Mouse (Mus musculus) ovary, postnatal 14 days (tissue): ENCODE measurements around the gene Rps3a1.
A peak's percentile ranks its signal among the peaks of the same experiment; 100 is the strongest.

Experiments
- DNase-seq: peaks from one replicate; pipeline ENCODE4 v3.0.0; 2022; ENCODE audit warnings: low spot score

Gene Rps3a1

DNA sequence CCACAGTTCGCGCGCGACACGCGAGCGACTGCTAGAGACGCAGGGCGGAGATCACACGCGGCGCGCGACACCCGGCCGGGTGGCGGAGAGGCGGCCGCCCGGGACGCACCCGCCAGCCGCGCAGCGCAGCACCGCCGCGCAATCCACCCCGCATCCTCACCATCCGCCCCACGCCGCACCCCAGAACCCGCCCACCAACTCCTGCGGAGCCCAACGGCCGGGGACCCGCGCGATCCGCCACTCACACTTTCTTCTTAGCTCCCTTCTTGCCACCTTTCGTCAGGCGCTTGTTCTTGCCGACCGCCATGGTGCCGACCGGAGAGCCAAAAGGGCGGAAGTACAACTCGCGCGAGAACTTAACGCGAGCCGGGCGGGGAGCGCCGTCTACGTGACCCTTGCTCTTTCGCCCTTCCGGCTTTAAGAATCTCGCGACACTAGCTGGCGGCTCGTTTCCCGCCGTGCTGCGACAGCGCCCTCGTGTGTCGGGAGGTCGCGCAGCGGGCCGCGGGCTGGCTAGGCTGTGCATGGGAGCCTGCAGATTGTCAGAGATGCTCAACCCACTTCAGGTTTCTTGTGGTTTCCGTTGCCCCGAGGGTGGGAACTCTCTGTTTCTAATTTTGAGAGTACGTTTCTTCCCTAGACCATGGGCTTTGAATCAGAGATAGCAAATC is at the start of gene Rps3a1:
Rps3a1 (minus strand) TSS at position 440 of the 671 bp plus-strand sequence.
- peak; percentile 100 for DNase-seq

DNA sequence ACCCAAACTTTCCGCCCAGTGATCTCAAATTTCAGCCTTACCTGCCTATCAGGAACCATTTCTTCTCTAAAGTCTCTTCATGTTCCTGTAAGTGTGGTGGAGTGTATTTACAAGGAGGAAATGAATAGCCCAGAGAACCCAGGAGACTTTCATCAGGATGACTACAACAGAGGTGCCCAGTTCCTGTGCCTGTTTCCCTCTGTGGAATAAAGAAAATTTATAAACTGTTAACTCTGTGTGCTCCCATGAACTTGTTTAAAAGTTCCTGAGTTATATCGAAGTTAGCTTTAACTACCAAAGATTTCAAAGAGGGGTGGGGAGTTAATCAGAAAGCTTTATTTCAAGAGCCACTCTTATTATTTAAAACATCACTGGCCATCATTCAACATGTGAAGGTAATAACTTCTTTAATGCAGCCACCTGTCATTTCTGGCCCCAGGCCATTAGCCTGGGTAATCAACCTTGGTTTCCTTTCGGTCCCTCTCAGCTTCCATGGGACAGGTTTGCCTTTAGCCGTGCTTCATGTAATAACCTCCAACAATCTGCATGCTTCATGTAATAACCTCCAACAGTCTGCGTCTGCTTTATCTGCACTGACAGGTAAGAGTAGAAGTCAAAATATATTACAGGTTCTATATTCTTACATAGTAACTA is 45.4 kb upstream of the Rps3a1 start:
- no peak for DNase-seq

DNA sequence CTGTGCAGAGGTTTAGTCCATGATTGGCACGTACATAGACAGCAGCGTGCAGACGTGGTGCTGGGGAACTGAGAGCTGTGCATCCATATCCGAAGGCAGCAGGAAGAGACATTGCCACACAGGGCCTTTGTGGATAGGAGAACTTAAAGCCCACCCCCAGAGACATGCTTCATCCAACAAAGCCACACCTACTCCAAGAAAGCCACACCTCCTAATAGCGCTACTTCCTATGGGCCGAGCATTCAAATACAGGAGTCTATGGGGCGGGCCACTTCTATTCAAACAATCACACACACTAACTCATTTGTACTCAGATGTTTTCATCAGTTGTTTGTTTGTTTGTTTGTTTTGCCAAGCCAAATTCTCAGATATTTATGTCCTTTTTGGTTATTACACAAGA is 42.0 kb upstream of the Rps3a1 start:
- no peak for DNase-seq

DNA sequence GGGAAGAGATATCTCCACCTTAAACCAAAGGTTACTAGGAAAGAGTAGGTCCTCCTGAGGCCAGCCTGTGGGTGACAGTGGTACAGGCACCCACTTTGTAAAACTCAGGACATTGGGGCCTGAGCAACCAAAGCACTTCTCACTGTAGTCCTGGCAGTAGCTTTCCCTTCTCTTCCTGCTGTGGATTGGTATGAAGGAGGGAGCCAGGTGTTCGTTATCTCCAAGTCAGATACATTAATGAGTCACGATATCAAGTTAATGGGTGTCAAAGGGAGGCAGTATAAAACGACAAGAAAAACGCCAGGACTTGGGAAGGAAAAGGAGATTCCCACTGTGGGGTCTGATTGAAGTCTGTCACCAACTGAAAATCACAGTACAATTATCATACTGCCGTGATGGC is 38.6 kb upstream of the Rps3a1 start:
- no peak for DNase-seq

DNA sequence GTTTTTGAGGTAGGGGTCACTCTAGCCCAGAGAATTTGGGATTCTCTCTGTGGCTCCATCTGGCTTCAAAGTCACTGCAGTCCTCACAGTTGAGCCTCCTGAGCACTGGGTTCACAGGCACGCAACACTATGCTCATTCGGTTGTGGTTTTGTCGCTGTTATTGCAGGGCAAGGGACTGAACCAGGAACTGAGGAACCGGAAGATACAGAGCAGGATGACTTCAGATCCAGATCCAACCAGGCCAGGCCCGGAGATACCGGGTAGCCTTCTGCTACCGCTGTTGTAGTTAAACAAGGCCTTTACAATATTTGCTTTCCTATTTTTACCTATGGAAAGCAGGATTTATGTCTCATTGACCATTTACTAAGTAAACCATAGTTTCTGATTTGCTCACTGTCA is 37.2 kb upstream of the Rps3a1 start:
- DNase-seq = no peak

DNA sequence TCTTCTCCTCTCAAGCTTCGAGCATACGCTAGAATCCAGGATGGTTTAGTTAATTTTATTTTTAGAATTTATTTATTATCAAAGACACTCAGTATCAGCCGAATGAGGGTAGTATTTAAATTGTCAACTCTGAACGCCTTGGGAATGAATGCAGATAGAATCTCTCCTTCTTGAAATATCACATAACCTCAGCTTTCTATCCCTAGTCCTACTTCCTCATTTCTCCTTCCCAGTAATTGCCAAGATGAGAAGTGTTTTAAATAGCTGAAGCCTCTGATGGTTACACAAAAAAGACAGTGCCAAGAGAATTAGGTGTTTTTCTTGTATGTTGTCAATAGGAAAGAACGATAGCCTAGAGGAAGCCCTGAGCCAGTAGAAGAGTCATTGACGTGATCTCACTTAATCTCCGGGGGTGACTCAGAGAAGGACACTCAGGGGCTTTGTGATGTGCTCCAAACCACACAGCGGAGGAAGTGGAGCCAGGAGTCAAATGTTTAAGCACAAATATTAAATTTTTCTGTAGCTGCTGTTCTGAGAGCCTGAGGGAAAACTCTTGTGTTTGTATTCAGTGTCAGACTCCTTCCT is 26.4 kb upstream of the Rps3a1 start:
- no peak for DNase-seq

DNA sequence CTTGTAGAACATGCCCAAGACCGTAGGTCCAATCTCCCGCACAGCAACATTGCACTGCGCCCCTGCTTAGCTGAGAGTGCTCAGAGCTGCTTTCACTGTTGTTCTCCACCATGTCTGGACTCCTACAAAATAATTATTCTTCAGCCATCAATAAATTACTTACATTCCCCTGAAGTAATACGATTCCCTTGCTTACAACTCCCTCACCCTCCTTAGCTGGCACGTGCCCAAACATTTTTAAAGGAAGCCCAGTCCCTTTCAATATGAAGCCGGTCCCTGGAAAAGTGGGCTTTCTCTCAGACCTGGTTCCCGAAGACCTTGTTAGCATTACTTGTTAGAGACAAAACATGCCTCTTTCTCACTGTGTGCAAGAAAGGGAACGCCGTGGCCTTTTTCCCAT is 7.0 kb upstream of the Rps3a1 start:
- DNase-seq = no peak

DNA sequence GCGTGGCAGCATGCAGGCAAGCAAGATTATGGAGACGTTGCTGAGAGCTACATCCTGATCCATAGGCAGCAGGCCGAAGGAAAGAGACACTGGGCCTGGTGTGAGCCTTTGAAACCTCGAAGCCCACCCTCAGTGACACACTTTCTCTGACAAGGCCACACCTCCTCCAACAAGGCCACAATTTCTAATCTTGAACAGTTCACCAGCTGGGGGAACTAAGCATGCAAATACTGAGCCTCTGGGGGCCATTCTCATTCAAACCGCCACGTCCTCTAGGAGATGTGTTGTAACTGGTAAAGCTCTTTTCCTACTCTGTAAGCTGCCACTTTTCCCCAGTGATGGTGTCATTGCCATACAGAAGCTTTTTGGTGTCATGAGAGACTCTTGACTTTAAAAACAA is 6.6 kb upstream of the Rps3a1 start:
- no peak for DNase-seq

DNA sequence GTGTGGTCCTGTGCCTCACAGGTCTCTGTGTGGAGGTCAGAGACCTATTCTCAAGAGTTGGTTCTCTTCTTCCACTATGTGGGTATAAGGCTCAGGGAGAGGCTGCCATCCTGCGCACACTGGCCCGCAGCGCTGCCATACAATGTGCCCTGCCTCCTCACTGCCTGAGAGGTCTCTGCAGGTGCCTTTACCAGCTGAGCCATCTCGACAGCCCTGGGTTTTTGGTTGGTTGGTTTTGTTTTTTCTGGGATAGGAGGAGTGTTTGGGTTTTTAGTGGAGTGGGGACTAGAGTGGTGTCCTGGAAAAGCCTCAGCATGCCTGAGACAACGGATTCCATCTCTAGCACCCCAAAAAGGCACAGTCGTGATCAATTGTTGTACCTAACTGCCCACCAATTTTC is 841 bp upstream of the Rps3a1 start:
- DNase-seq = no peak

DNA sequence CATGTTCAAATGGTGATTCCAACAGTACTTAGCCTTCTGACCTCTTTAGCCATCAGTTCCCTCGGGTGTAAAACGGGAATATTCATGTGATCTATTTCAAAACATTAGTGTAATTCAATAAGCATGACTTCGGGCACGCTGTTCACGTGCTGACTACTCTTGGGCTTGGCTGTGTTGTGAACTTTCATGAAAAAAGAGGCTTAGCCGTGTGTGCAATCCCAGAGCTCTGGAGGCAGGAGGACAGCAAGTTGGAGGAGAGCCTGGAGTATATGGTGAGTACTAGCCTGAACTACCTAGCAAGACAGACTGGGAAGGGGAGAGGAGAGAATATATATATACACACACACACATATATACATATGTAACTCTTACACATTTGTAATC is 424 bp upstream of the Rps3a1 start:
- no peak for DNase-seq

DNA sequence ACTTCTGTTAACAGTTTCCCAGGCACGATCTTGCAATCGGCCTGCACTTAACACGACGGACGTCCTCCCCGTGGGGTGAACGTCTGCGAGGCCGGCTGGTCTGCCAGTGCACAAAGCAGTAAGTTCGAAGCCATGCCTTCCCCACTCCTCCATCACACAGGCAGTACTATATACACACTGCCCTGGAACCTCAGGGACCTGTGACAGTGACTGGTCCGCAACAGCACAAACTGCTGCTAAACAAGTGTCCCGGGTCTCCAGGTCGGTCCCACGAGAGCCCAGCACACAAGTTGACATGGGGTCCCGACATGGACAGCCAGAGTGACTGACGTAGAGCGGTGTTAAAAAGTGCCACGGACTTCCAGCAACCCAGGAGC is 628 bp downstream of the Rps3a1 start:
- DNase-seq = no peak

DNA sequence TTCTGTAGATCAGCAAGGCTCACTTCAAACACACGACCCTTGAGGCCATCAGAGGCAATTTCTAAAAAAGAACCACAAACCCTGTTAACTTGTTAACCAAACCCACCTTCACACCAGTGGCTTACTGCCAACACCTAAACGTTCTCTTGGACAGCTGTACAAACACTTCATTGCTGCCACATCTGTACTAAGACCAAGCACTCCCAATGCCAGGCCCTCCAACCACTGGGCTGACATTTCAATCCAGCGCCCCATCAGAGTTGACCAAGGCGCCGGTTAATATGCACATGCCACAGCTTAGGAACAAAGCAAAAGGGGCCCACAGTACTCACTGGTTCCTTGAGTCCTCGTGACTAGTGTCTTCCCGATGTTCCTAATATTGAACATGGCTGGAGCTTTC is 1.1 kb downstream of the Rps3a1 start:
- DNase-seq = no peak

DNA sequence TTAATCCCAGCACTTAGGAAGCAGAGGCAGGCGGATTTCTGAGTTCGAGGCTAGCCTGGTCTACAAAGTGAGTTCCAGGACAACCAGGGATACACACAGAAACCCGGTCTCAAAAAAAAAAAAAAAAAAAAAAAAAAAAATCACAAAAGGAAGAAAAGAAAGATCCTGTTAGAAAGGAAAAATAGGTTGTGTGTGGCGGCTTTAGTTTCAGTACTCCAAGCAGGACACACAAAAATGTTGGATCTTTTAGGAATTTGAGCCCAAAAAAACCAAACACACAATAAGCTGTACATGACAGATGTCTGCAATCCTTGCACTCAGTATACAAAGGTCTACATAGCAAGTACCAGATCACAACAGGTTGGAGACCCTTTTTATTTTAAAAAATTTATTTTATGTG is 2.8 kb downstream of the Rps3a1 start:
- DNase-seq = no peak

DNA sequence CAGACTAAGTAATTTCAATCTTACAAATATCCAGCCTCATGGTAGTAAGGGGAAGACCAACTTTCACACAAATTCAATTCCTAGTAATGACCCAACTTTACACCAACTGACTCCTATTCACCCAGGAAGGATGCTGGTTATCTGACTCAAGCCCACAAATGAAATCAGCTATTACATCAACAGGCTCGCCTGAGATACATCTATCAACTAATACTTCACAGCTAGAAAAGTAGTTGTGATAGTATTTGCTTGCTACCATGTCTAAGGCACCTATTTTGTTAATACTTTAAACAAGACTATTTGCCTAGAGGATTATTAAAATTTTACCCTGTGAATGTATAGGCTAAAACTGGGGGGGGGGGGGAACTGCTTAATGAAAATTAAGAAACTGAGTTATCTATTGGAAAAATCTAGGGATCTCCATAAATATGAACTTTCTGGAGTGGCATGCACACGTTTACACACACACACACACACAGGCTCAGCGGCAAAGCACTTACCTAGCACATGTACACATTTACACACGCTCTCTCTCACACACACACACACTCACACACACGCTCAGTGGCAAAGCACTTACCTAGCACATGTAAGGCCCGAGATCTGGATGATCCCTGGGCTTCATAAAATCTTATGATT is 5.4 kb downstream of the Rps3a1 start:
- DNase-seq = no peak

DNA sequence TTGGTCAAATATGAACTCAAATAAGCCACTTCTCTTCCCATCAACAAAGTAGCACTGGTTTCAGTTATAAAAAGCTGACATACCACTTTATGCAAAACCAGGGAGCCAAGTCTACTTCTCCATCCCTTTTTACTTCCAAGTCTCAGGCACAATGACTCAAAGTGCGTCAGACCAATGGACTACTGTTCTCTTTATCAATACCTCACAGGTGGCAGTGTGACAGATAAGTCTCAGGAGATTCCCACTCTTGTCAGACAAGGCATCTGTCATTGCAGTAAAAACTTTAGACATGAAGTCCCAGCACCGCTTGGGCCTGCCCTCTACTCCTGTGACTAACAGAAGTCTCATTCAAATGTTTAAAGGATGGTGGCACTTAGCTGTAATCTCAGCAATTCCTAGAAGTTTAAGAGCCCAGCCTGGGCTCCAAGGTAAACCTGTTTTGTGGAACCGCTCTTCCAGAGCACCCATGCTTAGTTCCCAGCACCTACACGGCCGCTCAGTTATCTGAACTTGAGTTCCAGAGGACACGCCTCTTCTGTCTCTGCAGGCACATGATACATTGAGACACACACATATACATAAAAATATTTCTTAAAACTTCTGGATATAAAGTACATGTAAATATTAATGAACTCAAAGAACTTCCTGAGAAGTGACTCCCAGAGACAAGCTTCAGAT is 6.5 kb downstream of the Rps3a1 start:
- no peak for DNase-seq

DNA sequence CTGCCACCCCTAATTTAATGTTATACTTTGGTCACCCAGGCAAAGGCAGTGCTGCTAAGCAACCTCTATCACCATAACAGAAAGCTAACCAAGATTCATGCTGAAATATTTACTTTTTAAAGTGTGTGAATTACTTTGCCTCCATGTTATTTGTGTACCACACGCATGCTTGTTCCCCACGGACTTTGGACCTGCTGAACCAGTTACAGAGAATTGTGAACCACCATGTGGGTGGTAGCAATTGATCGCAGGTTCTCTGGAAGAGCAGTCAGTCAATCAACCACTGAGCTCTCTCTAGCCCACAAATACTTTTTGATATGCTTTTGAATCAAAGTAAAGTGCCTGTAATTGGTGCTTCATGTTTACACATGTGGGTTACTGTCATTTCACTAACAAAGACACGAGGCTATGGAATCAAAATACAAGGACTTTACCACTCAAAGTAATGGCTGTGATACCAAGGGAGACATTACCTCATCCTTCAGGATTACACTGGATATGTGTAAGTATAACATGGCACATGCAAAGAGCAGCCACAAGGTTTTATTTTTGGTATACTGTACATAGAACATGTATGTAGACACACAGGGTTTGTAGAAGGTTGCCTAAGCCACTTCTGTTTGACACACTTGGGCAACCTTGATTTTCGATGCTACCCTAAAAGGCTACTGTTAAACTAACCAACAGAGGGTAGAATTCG is 7.4 kb downstream of the Rps3a1 start:
- DNase-seq = no peak

DNA sequence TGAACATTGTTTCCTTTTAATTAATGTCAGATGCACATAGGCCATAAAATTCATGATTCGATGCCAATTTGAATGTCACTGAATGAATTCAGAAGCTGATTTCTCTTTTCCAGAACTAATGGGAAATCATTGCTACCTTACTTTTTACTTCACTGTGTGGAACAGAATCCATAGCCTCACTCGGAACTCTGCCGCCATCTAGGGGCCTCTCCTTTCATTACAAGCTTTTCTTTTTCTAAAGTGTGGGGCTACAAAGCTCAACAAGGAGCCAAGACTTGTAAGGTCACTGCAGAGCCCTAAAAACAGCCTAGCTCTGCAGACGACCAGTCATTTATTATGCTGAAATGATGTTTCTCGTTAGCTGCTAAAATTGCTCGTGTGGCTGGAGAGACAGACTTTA is 12.7 kb downstream of the Rps3a1 start:
- DNase-seq = peak; percentile 69

DNA sequence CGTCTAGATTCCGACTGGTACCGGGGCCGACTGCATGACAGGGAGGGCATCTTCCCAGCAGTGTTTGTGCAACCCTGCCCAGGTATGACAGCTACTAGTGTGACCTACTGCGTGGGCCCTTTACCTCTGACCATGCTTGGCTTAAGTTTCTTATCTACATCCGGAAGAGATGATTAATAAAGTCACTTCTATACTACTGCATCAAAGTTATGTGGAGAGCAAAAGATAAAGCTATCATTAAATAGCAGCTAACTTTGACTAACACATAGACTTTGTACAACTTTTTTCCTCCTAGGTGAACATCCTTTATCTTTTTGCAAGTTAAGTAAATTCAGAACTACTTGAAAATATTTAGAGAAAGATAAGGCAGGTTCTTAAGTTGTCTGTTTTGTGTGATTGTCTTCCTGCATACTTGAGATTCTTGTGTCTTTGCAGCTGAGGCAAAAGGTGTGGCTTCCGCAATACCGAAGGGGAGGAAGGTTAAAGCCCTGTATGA is 19.2 kb downstream of the Rps3a1 start:
- DNase-seq = no peak

DNA sequence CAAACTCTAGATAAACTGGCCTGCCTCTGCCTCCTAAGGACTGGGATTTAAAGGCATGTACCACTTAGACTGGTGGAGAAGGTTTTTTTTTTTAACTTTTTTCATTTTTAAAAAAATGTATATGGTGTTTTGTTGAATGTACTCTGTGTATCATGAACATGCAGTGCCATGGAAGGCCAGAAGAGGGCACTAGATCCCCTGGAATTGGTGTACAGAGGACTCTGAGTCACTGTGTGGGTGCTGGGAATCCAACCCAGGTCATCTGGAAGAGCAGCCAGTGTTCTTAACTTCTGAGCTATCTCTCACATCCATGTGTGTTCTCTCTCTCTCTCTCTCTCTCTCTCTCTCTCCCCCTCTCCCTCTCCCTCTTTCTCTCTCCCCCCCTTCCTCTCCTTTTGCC is 20.3 kb downstream of the Rps3a1 start:
- DNase-seq = no peak

DNA sequence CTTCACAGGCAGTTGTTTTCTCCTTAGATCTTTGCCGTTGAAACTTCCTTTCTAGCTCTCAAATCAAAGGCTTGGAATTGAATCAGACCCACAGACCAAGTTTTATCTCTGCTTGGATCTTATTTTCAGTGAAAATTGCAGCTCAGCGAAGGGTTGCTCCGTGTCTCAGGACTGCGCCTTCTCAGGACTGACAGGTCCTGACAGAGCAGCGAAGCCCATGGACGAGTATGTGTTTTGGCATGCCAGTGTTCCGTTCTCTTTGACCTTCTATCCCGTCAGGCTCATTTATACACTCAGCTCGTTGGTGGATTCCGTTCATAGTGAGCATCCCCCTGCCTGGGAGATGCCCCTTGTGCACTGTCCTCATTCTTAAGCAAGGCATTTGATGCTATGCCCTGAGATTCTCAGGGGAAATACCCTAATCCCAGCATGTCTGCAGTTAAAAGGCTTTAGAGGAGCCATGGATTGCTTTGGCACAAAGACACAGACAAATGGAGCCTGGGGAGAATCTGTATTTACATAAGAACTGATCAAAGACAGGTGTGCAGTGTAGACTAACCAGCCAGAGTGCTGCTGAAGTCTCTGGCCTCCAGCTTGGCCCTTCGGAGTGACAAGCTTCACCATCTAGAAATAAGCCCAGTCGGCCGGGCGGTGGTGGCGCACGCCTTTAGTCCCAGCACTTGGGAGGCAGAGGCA is 23.1 kb downstream of the Rps3a1 start:
- no peak for DNase-seq

DNA sequence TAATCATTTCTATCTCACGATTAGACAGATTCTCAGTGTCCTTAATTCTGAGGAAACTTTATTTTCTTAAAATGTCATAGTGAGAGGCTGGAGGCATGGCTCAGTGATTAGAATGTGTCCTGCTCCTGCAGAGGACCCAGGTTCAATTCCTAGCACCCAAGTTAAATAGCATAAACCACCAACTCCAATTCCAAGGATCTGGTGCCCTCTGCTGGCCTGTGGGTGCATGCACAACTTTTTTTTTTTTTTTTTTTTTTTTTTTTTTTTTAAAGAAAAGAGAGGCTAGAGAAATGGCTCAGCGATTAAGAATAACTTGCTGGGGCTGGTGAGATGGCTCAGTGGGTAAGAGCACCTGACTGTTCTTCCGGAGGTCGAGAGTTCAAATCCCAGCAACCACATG is 25.6 kb downstream of the Rps3a1 start:
- no peak for DNase-seq
